Mouse (Mus musculus): Measurements from ENCODE around the gene Rpl36al.

- TF ChIP-seq POLR2A (IDR thresholded peaks at IDR 0.05; ENCODE audit: borderline replicate concordance, extremely low read depth, insufficient read depth, insufficient read length, poor library complexity, severe bottlenecking): no peak
- TF ChIP-seq CTCF (IDR thresholded peaks at IDR 0.05; ENCODE audit: borderline replicate concordance, extremely low read depth, insufficient read depth, insufficient read length): no peak
Measured at GRCm38 (mm10) chr12:69181800-69182199, 2.1 kb downstream of the Rpl36al start.
